8 mouse cellular contexts compared by ENCODE assay signal in the genomic region with DNA sequence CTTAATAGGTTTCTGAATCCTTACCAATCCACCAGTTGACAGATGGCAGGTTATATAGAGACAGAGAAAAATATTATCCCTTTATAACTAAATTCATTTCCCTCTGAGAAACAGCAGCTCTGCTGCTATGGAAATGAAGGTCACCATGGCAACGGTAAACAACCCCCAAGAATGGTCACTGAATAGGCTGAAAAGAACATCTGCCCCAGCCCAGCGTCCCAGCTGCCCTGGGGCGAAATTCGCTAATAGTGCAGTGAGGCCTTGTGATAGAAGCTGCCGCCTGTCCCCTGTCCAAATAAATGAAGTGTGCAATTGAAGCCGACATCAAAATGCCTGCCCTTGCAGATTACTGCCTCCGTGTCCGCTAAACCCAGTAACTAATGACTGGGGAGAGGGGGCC.
A peak's percentile ranks its signal among the peaks of the same experiment; 100 is the strongest.
DNase-seq lines count a peak whose midpoint lies in the region; ATAC-seq and TF ChIP-seq lines count a peak whose summit lies in the region.

No protein-coding gene starts in this region.

- H3K27me3 ChIP-seq in intestine, embryonic 15.5 days (replicated peaks): no peaks in the 10 kb centered on the region
- no peaks in the 10 kb centered on the region for H3K27me3 ChIP-seq in intestine, embryonic 16.5 days (replicated peaks; ENCODE audit: control insufficient read depth, insufficient read depth, low read length)
- H3K27me3 ChIP-seq in forebrain, embryonic 14.5 days (replicated peaks; ENCODE audit: control insufficient read depth, insufficient read depth, low read length): no peaks in the 10 kb centered on the region

- no peak overlapping the region for H3K4me2 ChIP-seq in intestine, embryonic 15.5 days (replicated peaks)
- H3K4me2 ChIP-seq in intestine, embryonic 16.5 days (ENCODE audit: low read depth, low read length): no peak overlapping the region
- H3K4me2 ChIP-seq in forebrain, embryonic 14.5 days (ENCODE audit: low read length): peak overlapping the region; percentile 6; the same call in 1 of the 2 replicates

- ATAC-seq in intestine, embryonic 15.5 days: 0 out of 2 replicates have a peak, but pooled peaks have one; percentile 13
- no peak for ATAC-seq in intestine, embryonic 16.5 days
- peak; percentile 82 for ATAC-seq in forebrain, embryonic 14.5 days

- H3K36me3 ChIP-seq in intestine, embryonic 15.5 days: no peaks in the 10 kb centered on the region
- no peaks in the 10 kb centered on the region for H3K36me3 ChIP-seq in intestine, embryonic 16.5 days (ENCODE audit: control insufficient read depth, insufficient read depth, low read length)
- no peaks in the 10 kb centered on the region for H3K36me3 ChIP-seq in forebrain, embryonic 14.5 days (ENCODE audit: control insufficient read depth, insufficient read depth, low read length)

- no peak overlapping the region for H3K9ac ChIP-seq in intestine, embryonic 15.5 days
- H3K9ac ChIP-seq in intestine, embryonic 16.5 days (ENCODE audit: low read depth, low read length): no peak overlapping the region
- H3K9ac ChIP-seq in forebrain, embryonic 14.5 days (ENCODE audit: low read length): no peak overlapping the region

- peaks cover 20% of the 10 kb centered on the region for H3K4me1 ChIP-seq in intestine, embryonic 15.5 days (replicated peaks)
- H3K4me1 ChIP-seq in intestine, embryonic 16.5 days (ENCODE audit: control insufficient read depth, insufficient read depth, low read length): peaks cover 13% of the 10 kb centered on the region; the same call in 1 of the 2 replicates
- H3K4me1 ChIP-seq in forebrain, embryonic 14.5 days (ENCODE audit: control insufficient read depth, insufficient read depth, low read length): peaks cover 73% of the 10 kb centered on the region
- H3K4me1 ChIP-seq in lung, adult 2 months (ENCODE audit: control insufficient read depth, insufficient read depth, low read length): peaks cover 24% of the 10 kb centered on the region

- intact Hi-C loops in left cerebral cortex, postnatal 4 days (cut with DNase I): no loop called here

- DNase-seq in forebrain, embryonic 14.5 days (ENCODE audit: low spot score): peak; percentile 96
- peak; percentile 89 for DNase-seq in left cerebral cortex, postnatal 4 days
- DNase-seq in right cerebral cortex, postnatal 10 days (ENCODE audit: low spot score in 2 of 2): peak; percentile 78 to 85
- no peak for DNase-seq in urinary bladder, adult 18-20 months (ENCODE audit: low spot score in 2 of 2)
- DNase-seq in heart, adult 9 months (ENCODE audit: low spot score in 2 of 2): no peak
- DNase-seq in lung, adult 2 months: no peak

- WGBS in intestine, embryonic 15.5 days: 56% methylated on average over 8 of the region's 8 CpGs
- 47% methylated on average over 8 of the region's 8 CpGs for WGBS in intestine, embryonic 16.5 days
- WGBS in forebrain, embryonic 14.5 days: 5% methylated on average over 8 of the region's 8 CpGs
- WGBS in lung, adult 2 months: 67% methylated on average over 8 of the region's 8 CpGs

- TF ChIP-seq POLR2A in lung, adult 2 months (IDR thresholded peaks at IDR 0.05; ENCODE audit: borderline replicate concordance, extremely low read depth, low read depth, low read length): no peak

- H3K27ac ChIP-seq in intestine, embryonic 15.5 days: no peak overlapping the region
- no peak overlapping the region for H3K27ac ChIP-seq in intestine, embryonic 16.5 days (ENCODE audit: low read length)
- H3K27ac ChIP-seq in forebrain, embryonic 14.5 days (ENCODE audit: low read depth, low read length): peak overlapping the region; percentile 70

- no peaks in the 10 kb centered on the region for H3K9me3 ChIP-seq in intestine, embryonic 15.5 days
- no peaks in the 10 kb centered on the region for H3K9me3 ChIP-seq in intestine, embryonic 16.5 days (ENCODE audit: control insufficient read depth, low read length)
- H3K9me3 ChIP-seq in forebrain, embryonic 14.5 days (replicated peaks; ENCODE audit: control insufficient read depth, low read length): no peaks in the 10 kb centered on the region

- no peak for TF ChIP-seq CTCF in lung, adult 2 months (IDR thresholded peaks at IDR 0.05; ENCODE audit: insufficient read depth, low read length)

- H3K4me3 ChIP-seq in intestine, embryonic 15.5 days (replicated peaks): no peak overlapping the region
- H3K4me3 ChIP-seq in intestine, embryonic 16.5 days (ENCODE audit: low read length): no peak overlapping the region
- H3K4me3 ChIP-seq in forebrain, embryonic 14.5 days (ENCODE audit: low read depth, low read length): no peak overlapping the region
- no peak overlapping the region for H3K4me3 ChIP-seq in lung, adult 2 months (replicated peaks; ENCODE audit: extremely low read depth, low read depth, low read length)

Comparison
In these comparisons a context has a peak if more than half of its experiments do, and no peak if none do; other contexts are left out.
1. DNase-seq: peak in forebrain, embryonic 14.5 days (single experiment), left cerebral cortex, postnatal 4 days (single experiment) and right cerebral cortex, postnatal 10 days (2 of 2); none in urinary bladder, adult 18-20 months (0 of 2), heart, adult 9 months (0 of 2) and lung, adult 2 months (single experiment).